Comparison of ENCODE assay signal across 10 mouse cellular contexts in genomic region chr6:75253357-75254075, GRCm38 (mm10).
DNase-seq lines count a peak whose midpoint lies in the region; ATAC-seq and TF ChIP-seq lines count a peak whose summit lies in the region.
"Had no signal": no experiment of that assay in that cellular context is flagged by ENCODE, and none has a peak within 500 bp of the region (broad histone marks: within the 10 kb centered on the region; RNA-seq: fewer than 3 reads in every experiment).

No protein-coding gene starts in this region.

- H3K4me2 ChIP-seq in lung, embryonic 14.5 days: no peak overlapping the region
- H3K4me2 ChIP-seq in intestine, embryonic 15.5 days (replicated peaks): no peak overlapping the region
- H3K4me2 ChIP-seq: heart, embryonic 11.5 days had no signal

- ATAC-seq in cerebellum, adult (ENCODE audit: insufficient number of reproducible peaks, low FRiP score, low TSS enrichment): no peak
- ATAC-seq in lung, embryonic 14.5 days (ENCODE audit: insufficient read depth): no peak
- no peak for ATAC-seq in intestine, embryonic 15.5 days

- no peak overlapping the region for H3K9ac ChIP-seq in lung, embryonic 14.5 days
- no peak overlapping the region for H3K9ac ChIP-seq in intestine, embryonic 15.5 days

- 56% methylated on average over 4 of the region's 4 CpGs for WGBS in lung, embryonic 14.5 days
- 63% methylated on average over 4 of the region's 4 CpGs for WGBS in lung, adult 2 months
- 54% methylated on average over 4 of the region's 4 CpGs for WGBS in intestine, embryonic 15.5 days

- H3K27me3 ChIP-seq in lung, embryonic 14.5 days (ENCODE audit: insufficient read depth, low read length): no peaks in the 10 kb centered on the region
- no peaks in the 10 kb centered on the region for H3K27me3 ChIP-seq in intestine, embryonic 15.5 days (replicated peaks)

- no peak for TF ChIP-seq CTCF in lung, embryonic 14.5 days (IDR thresholded peaks at IDR 0.05; ENCODE audit: low read depth)
- no peak for TF ChIP-seq CTCF in lung, adult 2 months (IDR thresholded peaks at IDR 0.05; ENCODE audit: insufficient read depth, low read length)

- H3K36me3 ChIP-seq in lung, embryonic 14.5 days (ENCODE audit: insufficient read depth): no peaks in the 10 kb centered on the region
- no peaks in the 10 kb centered on the region for H3K36me3 ChIP-seq in intestine, embryonic 15.5 days

- no peak overlapping the region for H3K4me3 ChIP-seq in lung, embryonic 14.5 days (ENCODE audit: low read depth, low read length)
- H3K4me3 ChIP-seq in lung, adult 2 months (replicated peaks; ENCODE audit: extremely low read depth, low read depth, low read length): no peak overlapping the region
- no peak overlapping the region for H3K4me3 ChIP-seq in intestine, embryonic 15.5 days (replicated peaks)

- no peaks in the 10 kb centered on the region for H3K9me3 ChIP-seq in lung, embryonic 14.5 days (ENCODE audit: low read depth, low read length)
- no peaks in the 10 kb centered on the region for H3K9me3 ChIP-seq in intestine, embryonic 15.5 days

- DNase-seq in cerebellum, postnatal 25 days: peak; percentile 11 to 51
- DNase-seq in lung, embryonic 14.5 days: peak; percentile 13
- no peak for DNase-seq in lung, adult 2 months
- peak; percentile 13 to 40 for DNase-seq in left cerebral cortex, postnatal 10 days (ENCODE audit: extremely low spot score in 1 of 2, low spot score in 2 of 2)
- DNase-seq in right cerebral cortex, postnatal 4 days: peak; percentile 36
- DNase-seq in spleen, postnatal 10 days (ENCODE audit: low spot score in 2 of 2): no peak
- DNase-seq: lung, adult 18-20 months had no signal

- intact Hi-C loops in left cerebral cortex, postnatal 10 days (cut with DNase I): no loop called here

- no peaks in the 10 kb centered on the region for H3K4me1 ChIP-seq in lung, embryonic 14.5 days (ENCODE audit: insufficient read depth)
- H3K4me1 ChIP-seq in lung, adult 2 months (ENCODE audit: control insufficient read depth, insufficient read depth, low read length): no peaks in the 10 kb centered on the region
- H3K4me1 ChIP-seq in intestine, embryonic 15.5 days (replicated peaks): no peaks in the 10 kb centered on the region

- H3K27ac ChIP-seq in lung, embryonic 14.5 days (ENCODE audit: low read depth): no peak overlapping the region
- H3K27ac ChIP-seq in intestine, embryonic 15.5 days: no peak overlapping the region

- no peak for TF ChIP-seq POLR2A in lung, adult 2 months (IDR thresholded peaks at IDR 0.05; ENCODE audit: borderline replicate concordance, extremely low read depth, low read depth, low read length)

Comparison
In these comparisons a context has a peak if more than half of its experiments do, and no peak if none do; other contexts are left out.
1. DNase-seq: peak in cerebellum, postnatal 25 days (2 of 2), lung, embryonic 14.5 days (single experiment), left cerebral cortex, postnatal 10 days (2 of 2) and right cerebral cortex, postnatal 4 days (single experiment); none in lung, adult 2 months (single experiment) and spleen, postnatal 10 days (0 of 2).